Mouse (Mus musculus) bone marrow, adult 2 months (tissue): ENCODE data around the gene Tfcp2. TPM values are rescaled to one million over a fixed set of nuclear protein-coding genes. Genes with fewer than 3 reads are reported as not detected.

Experiments used
- H3K27ac ChIP-seq: fragments of 200-500 bp; 2 replicates; pipeline ENCODE4 v1.5.1; 2012; ENCODE audit warnings: low read depth, mild to moderate bottlenecking, control low read depth, inconsistent platforms, low read length; ENCODE audit not compliant: control insufficient read depth, poor library complexity, insufficient read depth
- H3K4me1 ChIP-seq: fragments of 200-500 bp; 2 replicates; pipeline ENCODE4 v1.6.1; 2011; ENCODE audit warnings: low read length; ENCODE audit not compliant: control insufficient read depth, insufficient read depth
- H3K4me3 ChIP-seq: fragments of 200-500 bp; replicated peaks from 2 replicates; pipeline ENCODE3; 2011; ENCODE audit warnings: mild to moderate bottlenecking, low read depth, low read length, control low read depth; ENCODE audit not compliant: control insufficient read depth
- CTCF ChIP-seq: fragments of 200-500 bp; IDR thresholded peaks from 2 replicates; pipeline ENCODE4 v1.5.1; 2011; ENCODE audit warnings: low read length, control low read depth; ENCODE audit not compliant: control insufficient read depth, insufficient read depth
- POLR2A ChIP-seq: fragments of 200-500 bp; IDR thresholded peaks from 2 replicates; pipeline ENCODE4 v1.6.1; 2011; ENCODE audit warnings: low read depth, mild to moderate bottlenecking, control low read depth, low read length, borderline replicate concordance; ENCODE audit not compliant: control insufficient read depth
- WGBS: fragments of 180-500 bp; shearing (Covaris S2); methylation state at CpG from one replicate; pipeline ENCODE4 v1.1.7; 2018; 5-methylcytosine and 5-hydroxymethylcytosine counted together
- polyA plus RNA-seq: library from polyadenylated mRNA; stranded (reverse); fragments of >200 nt; gene quantifications from 2 replicates; pipeline ENCODE4 v1.2.4, GENCODE M21; 2011; ENCODE audit warnings: low replicate concordance; ENCODE audit not compliant: missing spikeins, insufficient read depth, insufficient read length

The Tfcp2 gene
- polyA plus RNA-seq, 1 experiment, result 11.8 TPM

- no peaks in the 10 kb centered on the region; the same call in 1 of the 2 replicates for H3K4me1 ChIP-seq
- TF ChIP-seq POLR2A (no peak), CTCF (no peak)
- H3K4me3 ChIP-seq, result no peak overlapping the region
- H3K27ac ChIP-seq, result no peak overlapping the region
- 87% methylated on average over 7 of the region's 7 CpGs for WGBS
Observed at GRCm38 (mm10) chr15:100486450-100486849, 65.4 kb downstream of the Tfcp2 start.

- Histone ChIP-seq H3K4me3 (no peak overlapping the region), H3K4me1 (no peaks in the 10 kb centered on the region; the same call in 1 of the 2 replicates), H3K27ac (no peak overlapping the region)
- TF ChIP-seq CTCF, result no peak
- TF ChIP-seq POLR2A, result no peak
- 53% methylated on average over 3 of the region's 3 CpGs for WGBS
Observed at GRCm38 (mm10) chr15:100485576-100485975, 66.2 kb downstream of the Tfcp2 start.

GRCm38 (mm10) chr15:100478925-100479324 lies 72.9 kb downstream of the Tfcp2 start:
- TF ChIP-seq CTCF, result no peak
- TF ChIP-seq POLR2A, result no peak
- Histone ChIP-seq H3K4me1 (no peaks in the 10 kb centered on the region), H3K4me3 (no peak overlapping the region), H3K27ac (no peak overlapping the region)
- WGBS, result 85% methylated on average over 4 of the region's 4 CpGs

DNA sequence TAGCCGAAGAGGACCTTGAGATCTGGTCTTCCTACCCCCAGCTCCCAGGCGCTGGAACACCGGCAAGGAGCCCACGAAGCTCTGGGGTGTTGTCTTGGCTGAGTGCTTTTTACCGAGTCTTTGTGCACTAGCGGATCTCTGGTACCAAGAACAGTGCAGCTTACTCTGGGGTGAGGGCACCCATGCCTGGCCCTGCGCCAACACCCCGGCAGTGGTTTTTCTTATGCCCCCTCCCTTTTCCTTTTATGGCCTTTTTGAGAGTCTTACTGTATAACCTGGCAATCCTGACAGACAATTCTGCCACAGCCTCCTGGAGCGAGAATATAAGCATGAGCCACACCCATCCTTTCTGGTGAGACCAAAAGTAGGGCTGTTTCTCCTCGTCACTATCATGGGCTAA lies 73.5 kb downstream of the Tfcp2 start:
- TF ChIP-seq POLR2A (no peak), CTCF (no peak)
- H3K4me3 ChIP-seq, result no peak overlapping the region
- H3K4me1 ChIP-seq, result no peaks in the 10 kb centered on the region
- WGBS, result 84% methylated on average over 10 of the region's 10 CpGs
- no peak overlapping the region for H3K27ac ChIP-seq

GRCm38 (mm10) chr15:100473926-100474503 lies 77.8 kb downstream of the Tfcp2 start:
- no peak for TF ChIP-seq CTCF
- Histone ChIP-seq H3K4me1 (peaks cover 2% of the 10 kb centered on the region), H3K27ac (no peak overlapping the region), H3K4me3 (no peak overlapping the region)
- WGBS, result 88% methylated on average over 7 of the region's 7 CpGs

DNA sequence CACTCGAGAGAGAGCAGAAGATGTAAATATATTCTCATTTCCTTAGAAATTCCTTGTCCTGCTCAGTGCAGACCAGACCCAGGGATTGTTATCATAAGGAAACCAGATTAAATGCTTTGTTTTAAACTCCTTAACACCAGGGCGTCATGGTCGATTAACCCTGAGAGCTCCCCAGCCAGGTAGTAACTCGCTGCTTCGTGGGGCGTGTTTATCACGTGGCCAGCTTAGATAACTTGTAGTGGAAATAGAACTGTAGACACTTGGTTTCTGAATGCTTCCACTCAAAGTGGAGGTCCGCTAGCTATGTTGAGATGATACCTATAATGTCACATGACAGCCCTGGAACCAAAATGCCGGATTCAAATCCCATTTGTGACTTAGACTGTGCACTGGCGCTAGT lies 81.8 kb downstream of the Tfcp2 start:
- Histone ChIP-seq H3K4me3 (no peak overlapping the region), H3K27ac (no peak overlapping the region), H3K4me1 (peaks cover 2% of the 10 kb centered on the region)
- 72% methylated on average over 10 of the region's 10 CpGs for WGBS
- TF ChIP-seq CTCF, result no peak
- TF ChIP-seq POLR2A, result no peak

- TF ChIP-seq POLR2A, result no peak
- no peak for TF ChIP-seq CTCF
- Histone ChIP-seq H3K27ac (peak overlapping the region; percentile 91), H3K4me1 (peaks cover 2% of the 10 kb centered on the region), H3K4me3 (peak overlapping the region; percentile 84)
- WGBS, result under 1% methylated on average over 19 of the region's 19 CpGs
Observed at GRCm38 (mm10) chr15:100469189-100469545, 82.6 kb downstream of the Tfcp2 start.

DNA sequence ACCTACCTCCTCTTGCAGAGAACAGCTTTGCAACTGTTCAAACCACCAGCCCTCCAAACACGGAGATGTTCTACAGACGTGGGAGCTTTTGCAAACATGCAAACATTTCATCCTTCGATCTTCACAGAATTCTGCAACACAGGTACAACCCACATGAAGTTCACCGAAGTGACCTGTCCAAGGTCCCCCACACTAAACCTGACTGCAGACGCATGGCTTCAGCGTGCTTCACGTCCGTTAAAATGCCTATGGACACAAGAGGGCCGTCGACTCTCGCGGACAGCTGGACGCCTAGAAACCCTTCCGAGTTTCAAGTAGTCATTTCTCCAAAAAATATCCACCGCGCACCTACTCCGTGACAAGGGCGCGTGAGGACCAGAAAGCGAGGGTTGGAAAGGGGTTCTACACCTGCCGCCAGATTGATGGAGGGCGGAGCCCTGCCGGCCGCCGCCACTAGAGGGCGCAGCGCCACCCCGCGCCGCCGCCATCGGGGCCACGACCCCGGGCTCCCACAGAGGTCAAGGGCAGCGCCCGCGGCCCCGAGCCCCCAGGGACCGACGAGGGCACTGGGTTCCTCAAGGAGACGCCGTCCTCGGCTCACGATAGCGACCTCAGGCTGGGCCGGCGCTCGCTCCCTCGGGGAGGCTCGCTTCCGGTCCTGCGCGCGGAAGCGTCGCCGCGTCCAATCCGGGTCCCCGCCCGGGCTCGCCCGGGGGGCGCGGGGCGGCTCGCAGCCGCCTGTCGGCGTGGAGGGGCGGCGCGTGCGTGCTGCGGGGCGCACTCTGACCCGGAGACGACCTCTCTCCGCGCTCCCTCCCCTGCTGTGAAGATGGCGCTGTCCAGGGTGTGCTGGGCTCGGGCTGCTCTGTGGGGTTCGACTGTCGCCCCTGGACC lies 83.3 kb downstream of the Tfcp2 start, which contains the start of gene Letmd1:
Gene Letmd1, plus strand, starts transcription at position 729 of the 894 bp plus-strand sequence.
- peak; percentile 69; the same call in 1 of the 2 replicates for TF ChIP-seq CTCF
- TF ChIP-seq POLR2A, result peak; percentile 60; the same call in 1 of the 2 replicates
- Histone ChIP-seq H3K4me1 (peaks cover 2% of the 10 kb centered on the region), H3K4me3 (peak within 1 kb of the TSS; percentile 84), H3K27ac (peak within 1 kb of the TSS; percentile 91)
- 2% methylated on average over 84 of the region's 84 CpGs for WGBS
